In the genomic region with DNA sequence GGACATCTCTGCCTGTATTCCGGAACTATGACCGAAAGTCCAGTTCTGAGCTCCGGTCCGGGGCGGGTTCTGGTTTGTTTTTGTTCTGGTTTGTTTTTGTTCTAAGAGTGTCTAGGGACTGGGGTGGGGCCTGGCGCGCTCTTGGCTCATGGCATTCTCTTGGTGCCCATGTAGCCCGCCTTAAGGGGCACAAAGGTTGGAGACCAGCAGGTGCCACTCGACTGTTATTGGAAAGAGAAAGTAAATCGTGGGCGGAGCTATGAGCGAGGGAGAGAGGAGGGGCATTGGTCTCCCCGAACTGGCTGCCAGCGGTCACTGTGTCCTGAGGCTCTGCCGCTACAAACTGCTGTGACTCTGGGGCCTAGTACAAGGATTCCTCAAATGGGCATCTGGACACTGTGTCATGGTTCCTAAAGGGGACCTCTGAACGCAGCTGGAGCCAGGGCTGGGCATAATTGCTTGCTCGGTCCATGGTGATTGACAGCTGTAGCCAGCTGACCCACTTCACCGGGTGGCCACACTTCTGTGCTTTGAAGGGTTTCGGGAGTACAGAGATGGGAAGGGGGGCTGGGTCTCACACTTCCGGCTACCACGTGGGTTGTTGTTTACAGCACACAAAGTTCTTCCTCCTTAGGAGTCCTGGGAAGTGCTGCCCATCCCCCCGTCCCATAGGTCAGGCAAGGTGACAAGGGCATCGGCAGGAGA, we compare ENCODE assay signal across 8 mouse cellular contexts. TPM values are rescaled to one million over a fixed set of nuclear protein-coding genes. Genes with fewer than 3 reads are reported as not detected.
DNase-seq lines count a peak whose midpoint lies in the region; ATAC-seq and TF ChIP-seq lines count a peak whose summit lies in the region.

No protein-coding gene starts in this region.

- H3K27ac ChIP-seq in forebrain, embryonic 14.5 days (ENCODE audit: low read depth, low read length): peak overlapping the region; percentile 40; the same call in 1 of the 2 replicates
- H3K27ac ChIP-seq in hindbrain, embryonic 10.5 days: peak overlapping the region; percentile 87
- H3K27ac ChIP-seq in limb, embryonic 13.5 days: peak overlapping the region; percentile 17; the same call in 1 of the 2 replicates
- H3K27ac ChIP-seq in midbrain, embryonic 12.5 days (replicated peaks): peak overlapping the region; percentile 66
- peak overlapping the region; percentile 88 for H3K27ac ChIP-seq in stomach, embryonic 15.5 days

- peak overlapping the region; percentile 55 for H3K4me3 ChIP-seq in forebrain, embryonic 14.5 days (ENCODE audit: low read depth, low read length)
- H3K4me3 ChIP-seq in hindbrain, embryonic 10.5 days: peak overlapping the region; percentile 80
- H3K4me3 ChIP-seq in limb, embryonic 13.5 days: peak overlapping the region; percentile 66
- H3K4me3 ChIP-seq in midbrain, embryonic 12.5 days: peak overlapping the region; percentile 63
- peak overlapping the region; percentile 75 for H3K4me3 ChIP-seq in stomach, embryonic 15.5 days (replicated peaks)

- peak; percentile 66 for DNase-seq in layer of hippocampus, adult 9-11 months
- no peak for DNase-seq in layer of hippocampus, adult 8-10 months (ENCODE audit: low spot score in 2 of 2)
- peak; percentile 59 for DNase-seq in brain, embryonic 14.5 days (ENCODE audit: low read depth)
- DNase-seq in forebrain, embryonic 14.5 days (ENCODE audit: low spot score): peak; percentile 68
- DNase-seq in hindbrain, embryonic 10.5 days (ENCODE audit: low spot score): peak; percentile 54

- ATAC-seq in forebrain, embryonic 14.5 days: peak; percentile 30
- ATAC-seq in limb, embryonic 13.5 days (ENCODE audit: low FRiP score, low read depth): no peak
- ATAC-seq in midbrain, embryonic 12.5 days (ENCODE audit: low FRiP score, low read depth): peak; percentile 39
- peak; percentile 24; the same call in 1 of the 2 replicates for ATAC-seq in stomach, embryonic 15.5 days (ENCODE audit: insufficient read depth, low FRiP score, low read depth)

- H3K36me3 ChIP-seq in forebrain, embryonic 14.5 days (ENCODE audit: control insufficient read depth, insufficient read depth, low read length): peaks cover 35% of the 10 kb centered on the region
- H3K36me3 ChIP-seq in hindbrain, embryonic 10.5 days: peaks cover 38% of the 10 kb centered on the region
- peaks cover 20% of the 10 kb centered on the region for H3K36me3 ChIP-seq in limb, embryonic 13.5 days
- peaks cover 31% of the 10 kb centered on the region for H3K36me3 ChIP-seq in midbrain, embryonic 12.5 days
- H3K36me3 ChIP-seq in stomach, embryonic 15.5 days: peaks cover 8% of the 10 kb centered on the region; the same call in 1 of the 2 replicates

- H3K4me1 ChIP-seq in forebrain, embryonic 14.5 days (ENCODE audit: control insufficient read depth, insufficient read depth, low read length): peaks cover 8% of the 10 kb centered on the region; the same call in 1 of the 2 replicates
- peaks cover 35% of the 10 kb centered on the region for H3K4me1 ChIP-seq in hindbrain, embryonic 10.5 days (replicated peaks)
- peaks cover 9% of the 10 kb centered on the region for H3K4me1 ChIP-seq in limb, embryonic 13.5 days
- H3K4me1 ChIP-seq in midbrain, embryonic 12.5 days: peaks cover 13% of the 10 kb centered on the region
- H3K4me1 ChIP-seq in stomach, embryonic 15.5 days: peaks cover 26% of the 10 kb centered on the region

- H3K4me2 ChIP-seq in forebrain, embryonic 14.5 days (ENCODE audit: low read length): peak overlapping the region; percentile 82
- H3K4me2 ChIP-seq in limb, embryonic 13.5 days (replicated peaks): peak overlapping the region; percentile 97
- peak overlapping the region; percentile 95 for H3K4me2 ChIP-seq in midbrain, embryonic 12.5 days (replicated peaks)
- peak overlapping the region; percentile 96 for H3K4me2 ChIP-seq in stomach, embryonic 15.5 days

- H3K9me3 ChIP-seq in forebrain, embryonic 14.5 days (replicated peaks; ENCODE audit: control insufficient read depth, low read length): no peaks in the 10 kb centered on the region
- H3K9me3 ChIP-seq in hindbrain, embryonic 10.5 days: no peaks in the 10 kb centered on the region
- no peaks in the 10 kb centered on the region for H3K9me3 ChIP-seq in limb, embryonic 13.5 days
- no peaks in the 10 kb centered on the region for H3K9me3 ChIP-seq in midbrain, embryonic 12.5 days
- no peaks in the 10 kb centered on the region for H3K9me3 ChIP-seq in stomach, embryonic 15.5 days

- WGBS in forebrain, embryonic 14.5 days: 3% methylated on average over 23 of the region's 23 CpGs
- WGBS in hindbrain, embryonic 10.5 days: 1% methylated on average over 23 of the region's 23 CpGs
- WGBS in limb, embryonic 13.5 days: 1% methylated on average over 23 of the region's 23 CpGs
- WGBS in midbrain, embryonic 12.5 days: 1% methylated on average over 23 of the region's 23 CpGs
- WGBS in stomach, embryonic 15.5 days: under 1% methylated on average over 23 of the region's 23 CpGs

- peak overlapping the region; percentile 70 for H3K9ac ChIP-seq in forebrain, embryonic 14.5 days (ENCODE audit: low read length)
- peak overlapping the region; percentile 72 for H3K9ac ChIP-seq in limb, embryonic 13.5 days
- H3K9ac ChIP-seq in midbrain, embryonic 12.5 days (replicated peaks): peak overlapping the region; percentile 76
- H3K9ac ChIP-seq in stomach, embryonic 15.5 days: peak overlapping the region; percentile 67

- no peak for TF ChIP-seq CTCF in brain, embryonic 14.5 days (IDR thresholded peaks at IDR 0.05; ENCODE audit: borderline replicate concordance, extremely low read depth, insufficient read depth, insufficient read length)

- peaks cover 7% of the 10 kb centered on the region for H3K27me3 ChIP-seq in forebrain, embryonic 14.5 days (replicated peaks; ENCODE audit: control insufficient read depth, insufficient read depth, low read length)
- H3K27me3 ChIP-seq in hindbrain, embryonic 10.5 days (ENCODE audit: insufficient read depth, poor library complexity, severe bottlenecking): peaks cover 42% of the 10 kb centered on the region
- peaks cover 26% of the 10 kb centered on the region for H3K27me3 ChIP-seq in limb, embryonic 13.5 days
- H3K27me3 ChIP-seq in midbrain, embryonic 12.5 days: peaks cover 38% of the 10 kb centered on the region
- 0 out of 2 replicates have a peak, but pooled peaks cover 6% of the 10 kb centered on the region for H3K27me3 ChIP-seq in stomach, embryonic 15.5 days (replicated peaks)

- TF ChIP-seq POLR2A in brain, embryonic 14.5 days (IDR thresholded peaks at IDR 0.05; ENCODE audit: borderline replicate concordance, extremely low read depth, insufficient read depth, insufficient read length, poor library complexity, severe bottlenecking): no peak

RNA-seq across cellular contexts. Expression of a gene that starts 0.8 kb away (rescaled TPM):
- 10 to 100 TPM; 23.0 to 31.8 (median 24.3) TPM for total RNA-seq in layer of hippocampus, adult 8-10 months (2022)
- 19.3 and 19.8 TPM in 2 replicates for polyA plus RNA-seq in brain, embryonic 14.5 days (2012; rRNA removed)
- polyA plus RNA-seq in forebrain, embryonic 14.5 days (2014; fragmentation: Nextera tagmentation; extraction: Ambion mirVana): 16.3 and 20.5 TPM in 2 replicates
- polyA plus RNA-seq in hindbrain, embryonic 10.5 days (2016; fragmentation: Nextera tagmentation; extraction: Ambion mirVana): 19.3 and 20.3 TPM in 2 replicates
- polyA plus RNA-seq in limb, embryonic 13.5 days (2015; fragmentation: Nextera tagmentation; extraction: Ambion mirVana): 13.9 and 14.7 TPM in 2 replicates
- 15.6 and 18.3 TPM in 2 replicates for polyA plus RNA-seq in midbrain, embryonic 12.5 days (2016; fragmentation: Nextera tagmentation; extraction: Ambion mirVana)
- 33.5 and 34.6 TPM in 2 replicates for polyA plus RNA-seq in stomach, embryonic 15.5 days (2015; fragmentation: Nextera tagmentation; extraction: Ambion mirVana)

RNA-seq across cellular contexts. Expression of a gene that starts 5.1 kb away (rescaled TPM):
- 1 to 10 TPM; 4.0 to 5.8 (median 4.9) TPM for total RNA-seq in layer of hippocampus, adult 8-10 months (2022)
- 5.1 and 5.4 TPM in 2 replicates for polyA plus RNA-seq in brain, embryonic 14.5 days (2012; rRNA removed)
- polyA plus RNA-seq in forebrain, embryonic 14.5 days (2014; fragmentation: Nextera tagmentation; extraction: Ambion mirVana): 3.0 and 4.3 TPM in 2 replicates
- 8.1 and 9.1 TPM in 2 replicates for polyA plus RNA-seq in hindbrain, embryonic 10.5 days (2016; fragmentation: Nextera tagmentation; extraction: Ambion mirVana)
- 13.5 and 14.3 TPM in 2 replicates for polyA plus RNA-seq in limb, embryonic 13.5 days (2015; fragmentation: Nextera tagmentation; extraction: Ambion mirVana)
- polyA plus RNA-seq in midbrain, embryonic 12.5 days (2016; fragmentation: Nextera tagmentation; extraction: Ambion mirVana): 5.4 and 6.0 TPM in 2 replicates
- polyA plus RNA-seq in stomach, embryonic 15.5 days (2015; fragmentation: Nextera tagmentation; extraction: Ambion mirVana): 27.5 and 32.8 TPM in 2 replicates

RNA-seq across cellular contexts. Expression of a gene that starts 8.6 kb away (rescaled TPM):
- 100 to 1,000 TPM; 490 to 734 (median 578) TPM for total RNA-seq in layer of hippocampus, adult 8-10 months (2022)
- polyA plus RNA-seq in brain, embryonic 14.5 days (2012; rRNA removed): 705 and 779 TPM in 2 replicates
- polyA plus RNA-seq in forebrain, embryonic 14.5 days (2014; fragmentation: Nextera tagmentation; extraction: Ambion mirVana): 740 and 845 TPM in 2 replicates
- polyA plus RNA-seq in hindbrain, embryonic 10.5 days (2016; fragmentation: Nextera tagmentation; extraction: Ambion mirVana): 1,010 and 1,127 TPM in 2 replicates
- 1,214 and 1,220 TPM in 2 replicates for polyA plus RNA-seq in limb, embryonic 13.5 days (2015; fragmentation: Nextera tagmentation; extraction: Ambion mirVana)
- polyA plus RNA-seq in midbrain, embryonic 12.5 days (2016; fragmentation: Nextera tagmentation; extraction: Ambion mirVana): 884 and 899 TPM in 2 replicates
- polyA plus RNA-seq in stomach, embryonic 15.5 days (2015; fragmentation: Nextera tagmentation; extraction: Ambion mirVana): 1,278 and 1,319 TPM in 2 replicates

RNA-seq across cellular contexts. Expression of a gene that starts 11.4 kb away (rescaled TPM):
- total RNA-seq in layer of hippocampus, adult 8-10 months (2022): 10 to 100 TPM; 27.3 to 42.2 (median 32.0) TPM
- 99.7 and 130 TPM in 2 replicates for polyA plus RNA-seq in brain, embryonic 14.5 days (2012; rRNA removed)
- polyA plus RNA-seq in forebrain, embryonic 14.5 days (2014; fragmentation: Nextera tagmentation; extraction: Ambion mirVana): 56.8 and 60.4 TPM in 2 replicates
- polyA plus RNA-seq in hindbrain, embryonic 10.5 days (2016; fragmentation: Nextera tagmentation; extraction: Ambion mirVana): 26.0 and 29.7 TPM in 2 replicates
- polyA plus RNA-seq in limb, embryonic 13.5 days (2015; fragmentation: Nextera tagmentation; extraction: Ambion mirVana): 12.6 and 14.6 TPM in 2 replicates
- 14.8 and 15.6 TPM in 2 replicates for polyA plus RNA-seq in midbrain, embryonic 12.5 days (2016; fragmentation: Nextera tagmentation; extraction: Ambion mirVana)
- 25.6 and 26.6 TPM in 2 replicates for polyA plus RNA-seq in stomach, embryonic 15.5 days (2015; fragmentation: Nextera tagmentation; extraction: Ambion mirVana)

RNA-seq across cellular contexts. Expression of a gene that starts 11.9 kb away (rescaled TPM):
- 1 to 10 TPM; 1.1 to 2.0 (median 1.5) TPM for total RNA-seq in layer of hippocampus, adult 8-10 months (2022)
- polyA plus RNA-seq in brain, embryonic 14.5 days (2012; rRNA removed): 16.0 and 23.9 TPM in 2 replicates
- 5.4 and 5.6 TPM in 2 replicates for polyA plus RNA-seq in forebrain, embryonic 14.5 days (2014; fragmentation: Nextera tagmentation; extraction: Ambion mirVana)
- polyA plus RNA-seq in hindbrain, embryonic 10.5 days (2016; fragmentation: Nextera tagmentation; extraction: Ambion mirVana): 21.0 and 23.2 TPM in 2 replicates
- 11.7 and 12.0 TPM in 2 replicates for polyA plus RNA-seq in limb, embryonic 13.5 days (2015; fragmentation: Nextera tagmentation; extraction: Ambion mirVana)
- polyA plus RNA-seq in midbrain, embryonic 12.5 days (2016; fragmentation: Nextera tagmentation; extraction: Ambion mirVana): 9.6 and 12.3 TPM in 2 replicates
- polyA plus RNA-seq in stomach, embryonic 15.5 days (2015; fragmentation: Nextera tagmentation; extraction: Ambion mirVana): 8.5 and 8.6 TPM in 2 replicates

Comparison
In these comparisons a context has a peak if more than half of its experiments do, and no peak if none do; other contexts are left out.
1. DNase-seq: peak in layer of hippocampus, adult 9-11 months (single experiment), brain, embryonic 14.5 days (single experiment), forebrain, embryonic 14.5 days (single experiment) and hindbrain, embryonic 10.5 days (single experiment); none in layer of hippocampus, adult 8-10 months (0 of 2).
2. H3K27ac ChIP-seq: peak in every context shown above with its lines; median percentile 88 in stomach, embryonic 15.5 days; 87 in hindbrain, embryonic 10.5 days; 66 in midbrain, embryonic 12.5 days; 40 in forebrain, embryonic 14.5 days; 17 in limb, embryonic 13.5 days.
3. Peak in every context shown above with its lines, with median percentiles within 50 percentile points of each other: H3K4me2 ChIP-seq, H3K4me3 ChIP-seq and H3K9ac ChIP-seq.